In genomic region chr12:75727333-75728125, GRCm38 (mm10) we compare ENCODE assay signal across 13 mouse cellular contexts. TPM values are rescaled to one million over a fixed set of nuclear protein-coding genes. Genes with fewer than 3 reads are reported as not detected.
A peak's percentile ranks its signal among the peaks of the same experiment; 100 is the strongest.
DNase-seq lines count a peak whose midpoint lies in the region; ATAC-seq and TF ChIP-seq lines count a peak whose summit lies in the region.
"Had no signal": no experiment of that assay in that cellular context is flagged by ENCODE, and none has a peak within 500 bp of the region (broad histone marks: within the 10 kb centered on the region; RNA-seq: fewer than 3 reads in every experiment).

No protein-coding gene starts in this region.

- WGBS in heart, embryonic 15.5 days, result 80% methylated on average over 15 of the region's 15 CpGs
- 71% methylated on average over 15 of the region's 15 CpGs for WGBS in liver, embryonic 13.5 days (ENCODE audit: insufficient replicate concordance)
- 94% methylated on average over 15 of the region's 15 CpGs for WGBS in neural tube, embryonic 15.5 days

- TF ChIP-seq CTCF in G1E (IDR thresholded peaks at IDR 0.05; ENCODE audit: low read depth, low read length), result no peak

- 0 out of 2 replicates have a peak, but pooled peaks cover 3% of the 10 kb centered on the region for H3K4me1 ChIP-seq in heart, embryonic 15.5 days (replicated peaks)
- H3K4me1 ChIP-seq in G1E (ENCODE audit: insufficient read depth, low read depth, low read length), result peaks cover 37% of the 10 kb centered on the region
- H3K4me1 ChIP-seq in liver, embryonic 13.5 days (replicated peaks), result peaks cover 65% of the 10 kb centered on the region
- H3K4me1 ChIP-seq in neural tube, embryonic 15.5 days, result peaks cover 6% of the 10 kb centered on the region
- H3K4me1 ChIP-seq: embryonic facial prominence, embryonic 12.5 days had no signal

- ATAC-seq in heart, embryonic 15.5 days (replicated peaks; ENCODE audit: insufficient number of reproducible peaks, insufficient read depth, low FRiP score, low read depth), result no peak
- peak; percentile 30; the same call in 1 of the 2 replicates for ATAC-seq in G1E (ENCODE audit: extremely low read depth, insufficient number of reproducible peaks, low FRiP score, poor library complexity, severe bottlenecking)
- ATAC-seq in liver, embryonic 13.5 days (ENCODE audit: low read depth), result no peak
- ATAC-seq in neural tube, embryonic 15.5 days (ENCODE audit: low FRiP score), result no peak
- ATAC-seq: lung, postnatal 0 days had no signal

- no peak overlapping the region for H3K9ac ChIP-seq in heart, embryonic 15.5 days
- H3K9ac ChIP-seq in liver, embryonic 13.5 days, result 0 out of 2 replicates have a peak overlapping the region, but pooled peaks have one; percentile 19
- H3K9ac ChIP-seq in neural tube, embryonic 15.5 days (replicated peaks), result no peak overlapping the region
- H3K9ac ChIP-seq: embryonic facial prominence, embryonic 12.5 days had no signal

- H3K27me3 ChIP-seq in heart, embryonic 15.5 days, result no peaks in the 10 kb centered on the region
- H3K27me3 ChIP-seq in G1E (ENCODE audit: insufficient read depth, low read length), result peaks cover 6% of the 10 kb centered on the region; the same call in 1 of the 2 replicates
- H3K27me3 ChIP-seq in liver, embryonic 13.5 days, result no peaks in the 10 kb centered on the region
- no peaks in the 10 kb centered on the region for H3K27me3 ChIP-seq in neural tube, embryonic 15.5 days (replicated peaks)
- H3K27me3 ChIP-seq: embryonic facial prominence, embryonic 12.5 days had no signal

- peak overlapping the region; percentile 24; the same call in 1 of the 2 replicates for H3K4me2 ChIP-seq in heart, embryonic 15.5 days
- peak overlapping the region; percentile 35 for H3K4me2 ChIP-seq in liver, embryonic 13.5 days
- H3K4me2 ChIP-seq in neural tube, embryonic 15.5 days, result no peak overlapping the region
- H3K4me2 ChIP-seq: embryonic facial prominence, embryonic 12.5 days had no signal

- H3K36me3 ChIP-seq in heart, embryonic 15.5 days, result 0 out of 2 replicates have a peak, but pooled peaks cover 5% of the 10 kb centered on the region
- peaks cover 7% of the 10 kb centered on the region for H3K36me3 ChIP-seq in G1E (replicated peaks)
- peaks cover 10% of the 10 kb centered on the region for H3K36me3 ChIP-seq in liver, embryonic 13.5 days
- H3K36me3 ChIP-seq in neural tube, embryonic 15.5 days, result no peaks in the 10 kb centered on the region

- peak overlapping the region; percentile 12; the same call in 1 of the 2 replicates for H3K27ac ChIP-seq in heart, embryonic 15.5 days
- 0 out of 2 replicates have a peak overlapping the region, but pooled peaks have one; percentile 15 for H3K27ac ChIP-seq in liver, embryonic 13.5 days
- H3K27ac ChIP-seq in neural tube, embryonic 15.5 days (replicated peaks), result no peak overlapping the region
- H3K27ac ChIP-seq: embryonic facial prominence, embryonic 12.5 days; kidney, postnatal 0 days had no signal

- H3K4me3 ChIP-seq in heart, embryonic 15.5 days, result no peak overlapping the region
- H3K4me3 ChIP-seq in G1E (ENCODE audit: low read depth, low read length), result peak overlapping the region; percentile 55
- no peak overlapping the region for H3K4me3 ChIP-seq in liver, embryonic 13.5 days (replicated peaks)
- no peak overlapping the region for H3K4me3 ChIP-seq in neural tube, embryonic 15.5 days (replicated peaks)
- H3K4me3 ChIP-seq: embryonic facial prominence, embryonic 12.5 days; myocyte had no signal

- no peaks in the 10 kb centered on the region for H3K9me3 ChIP-seq in heart, embryonic 15.5 days (replicated peaks)
- no peaks in the 10 kb centered on the region for H3K9me3 ChIP-seq in G1E (replicated peaks)
- no peaks in the 10 kb centered on the region for H3K9me3 ChIP-seq in liver, embryonic 13.5 days (replicated peaks)
- no peaks in the 10 kb centered on the region for H3K9me3 ChIP-seq in neural tube, embryonic 15.5 days (replicated peaks)
- H3K9me3 ChIP-seq: embryonic facial prominence, embryonic 12.5 days had no signal

- DNase-seq in heart, postnatal 4 days, result no peak
- DNase-seq in G1E (ENCODE audit: low spot score), result peak; percentile 25
- DNase-seq in liver, embryonic 13.5 days, result no peak
- peak; percentile 24 to 25 for DNase-seq in spleen, postnatal 36 days (ENCODE audit: low spot score in 2 of 2)
- DNase-seq in cerebellum, postnatal 10 days, result no peak
- no peak for DNase-seq in yolk sac, embryonic 10.5 days (ENCODE audit: low spot score)
- DNase-seq: cerebellum, adult 2 months had no signal

RNA-seq across cellular contexts. Expression of gene Sgpp1, which starts 8.0 kb away (rescaled TPM):
- 13.8 and 17.5 TPM in 2 replicates for polyA plus RNA-seq in heart, embryonic 15.5 days (2015; fragmentation: Nextera tagmentation; extraction: Ambion mirVana)
- 10 to 100 TPM; 18.3 to 20.0 TPM for total RNA-seq in heart, postnatal 4 days (2021)
- total RNA-seq in G1E (2014; fragmentation: Nextera tagmentation), result 23.6 and 31.0 TPM in 2 replicates
- 16.4 and 16.8 TPM in 2 replicates for total RNA-seq in G1E (2017)
- 5.3 and 5.6 TPM in 2 replicates for polyA plus RNA-seq in G1E (2012)
- 11.1 and 15.2 TPM in 2 replicates for polyA plus RNA-seq in liver, embryonic 13.5 days (2015; fragmentation: Nextera tagmentation; extraction: Ambion mirVana)
- polyA plus RNA-seq in neural tube, embryonic 15.5 days (2015; fragmentation: Nextera tagmentation; extraction: Ambion mirVana), result 11.6 and 13.8 TPM in 2 replicates

RNA-seq across cellular contexts. Expression of gene Wdr89, which starts 58.2 kb away (rescaled TPM):
- 6.7 and 7.2 TPM in 2 replicates for polyA plus RNA-seq in heart, embryonic 15.5 days (2015; fragmentation: Nextera tagmentation; extraction: Ambion mirVana)
- 1 to 10 TPM; 3.0 to 3.2 TPM for total RNA-seq in heart, postnatal 4 days (2021)
- 19.5 and 22.2 TPM in 2 replicates for total RNA-seq in G1E (2014; fragmentation: Nextera tagmentation)
- 22.6 and 28.2 TPM in 2 replicates for total RNA-seq in G1E (2017)
- 8.7 and 11.3 TPM in 2 replicates for polyA plus RNA-seq in G1E (2012)
- polyA plus RNA-seq in liver, embryonic 13.5 days (2015; fragmentation: Nextera tagmentation; extraction: Ambion mirVana), result 7.9 and 8.3 TPM in 2 replicates
- polyA plus RNA-seq in neural tube, embryonic 15.5 days (2015; fragmentation: Nextera tagmentation; extraction: Ambion mirVana), result 5.2 and 7.2 TPM in 2 replicates

Comparison
In these comparisons a context has a peak if more than half of its experiments do, and no peak if none do; other contexts are left out.
1. DNase-seq: peak in G1E (single experiment) and spleen, postnatal 36 days (2 of 2); none in heart, postnatal 4 days (single experiment), liver, embryonic 13.5 days (single experiment), cerebellum, postnatal 10 days (0 of 2) and yolk sac, embryonic 10.5 days (single experiment).